Mouse (Mus musculus) adrenal gland, postnatal 4 days (tissue): ENCODE measurements around the gene Smarcc1. TPM values are rescaled to one million over a fixed set of nuclear protein-coding genes. Genes with fewer than 3 reads are reported as not detected.
"Not testable (repeated sequence)": the region's sequence is repeated elsewhere in the genome, so short reads cannot be mapped to it uniquely, and the experiment has no call there.

Experiments used
- DNase-seq, 2 experiments: peaks; one replicate each; pipeline ENCODE4 v3.0.0; 2021 to 2022; ENCODE audit warnings: low spot score in 2 of 2, mixed read lengths in 2 of 2
- total RNA-seq, 2 experiments: library from RNA; stranded (reverse); gene quantifications; 2 replicates each; pipeline ENCODE4 v1.2.3; 2021

The Smarcc1 gene
- total RNA-seq, 2 experiments from 2014 or later, result 90.4 to 100 TPM

GRCm38 (mm10) chr9:110130896-110131524 lies 13.5 kb downstream of the Smarcc1 start:
- DNase-seq, result no peak

- DNase-seq, result peak; percentile 96 to 100
Observed at GRCm38 (mm10) chr9:110131525-110132197, 14.2 kb downstream of the Smarcc1 start.

GRCm38 (mm10) chr9:110132201-110132605 lies 14.7 kb downstream of the Smarcc1 start:
- DNase-seq, result no peak

- DNase-seq, result no peak
Observed at GRCm38 (mm10) chr9:110132921-110133320, 15.4 kb downstream of the Smarcc1 start.

GRCm38 (mm10) chr9:110134176-110134575 lies 16.7 kb downstream of the Smarcc1 start:
- no peak for DNase-seq

- no peak for DNase-seq
Observed at GRCm38 (mm10) chr9:110139119-110139518, 21.6 kb downstream of the Smarcc1 start.

GRCm38 (mm10) chr9:110142097-110142496 lies 24.6 kb downstream of the Smarcc1 start:
- DNase-seq, result no peak

GRCm38 (mm10) chr9:110148598-110148997 lies 31.1 kb downstream of the Smarcc1 start:
- DNase-seq, result no peak

- DNase-seq, result peak in 1 of 2 experiments; percentile 37
Observed at GRCm38 (mm10) chr9:110159036-110159435, 41.5 kb downstream of the Smarcc1 start.

GRCm38 (mm10) chr9:110160486-110160885 lies 43.0 kb downstream of the Smarcc1 start:
- not testable (repeated sequence) for DNase-seq

- no peak for DNase-seq
Observed at GRCm38 (mm10) chr9:110162441-110162840, 44.9 kb downstream of the Smarcc1 start.

- no peak for DNase-seq
Observed at GRCm38 (mm10) chr9:110163071-110163470, 45.6 kb downstream of the Smarcc1 start.

GRCm38 (mm10) chr9:110170858-110171257 lies 53.4 kb downstream of the Smarcc1 start:
- DNase-seq, result no peak

GRCm38 (mm10) chr9:110199870-110200269 lies 82.4 kb downstream of the Smarcc1 start:
- no peak for DNase-seq

GRCm38 (mm10) chr9:110205526-110206404 lies 88.3 kb downstream of the Smarcc1 start:
- no peak for DNase-seq

GRCm38 (mm10) chr9:110206437-110206836 lies 88.9 kb downstream of the Smarcc1 start:
- no peak for DNase-seq

GRCm38 (mm10) chr9:110208265-110208664 lies 90.8 kb downstream of the Smarcc1 start:
- no peak for DNase-seq

GRCm38 (mm10) chr9:110208967-110209366 lies 91.5 kb downstream of the Smarcc1 start:
- no peak for DNase-seq

GRCm38 (mm10) chr9:110224273-110224672 lies 106.8 kb downstream of the Smarcc1 start:
- no peak for DNase-seq

- DNase-seq, result no peak
Observed at GRCm38 (mm10) chr9:110226191-110226590, 108.7 kb downstream of the Smarcc1 start.

GRCm38 (mm10) chr9:110228671-110229070 lies 111.2 kb downstream of the Smarcc1 start:
- no peak for DNase-seq

- DNase-seq, result no peak
Observed at GRCm38 (mm10) chr9:110229112-110229511, 111.6 kb downstream of the Smarcc1 start.
